Mouse (Mus musculus): ENCODE measurements around the gene Vac14. TPM values are rescaled to one million over a fixed set of nuclear protein-coding genes. Genes with fewer than 3 reads are reported as not detected.

Vac14 gene
- polyA plus RNA-seq (2014; fragmentation: Nextera tagmentation; extraction: Ambion mirVana), result 17.7 and 21.1 TPM in 2 replicates

DNA sequence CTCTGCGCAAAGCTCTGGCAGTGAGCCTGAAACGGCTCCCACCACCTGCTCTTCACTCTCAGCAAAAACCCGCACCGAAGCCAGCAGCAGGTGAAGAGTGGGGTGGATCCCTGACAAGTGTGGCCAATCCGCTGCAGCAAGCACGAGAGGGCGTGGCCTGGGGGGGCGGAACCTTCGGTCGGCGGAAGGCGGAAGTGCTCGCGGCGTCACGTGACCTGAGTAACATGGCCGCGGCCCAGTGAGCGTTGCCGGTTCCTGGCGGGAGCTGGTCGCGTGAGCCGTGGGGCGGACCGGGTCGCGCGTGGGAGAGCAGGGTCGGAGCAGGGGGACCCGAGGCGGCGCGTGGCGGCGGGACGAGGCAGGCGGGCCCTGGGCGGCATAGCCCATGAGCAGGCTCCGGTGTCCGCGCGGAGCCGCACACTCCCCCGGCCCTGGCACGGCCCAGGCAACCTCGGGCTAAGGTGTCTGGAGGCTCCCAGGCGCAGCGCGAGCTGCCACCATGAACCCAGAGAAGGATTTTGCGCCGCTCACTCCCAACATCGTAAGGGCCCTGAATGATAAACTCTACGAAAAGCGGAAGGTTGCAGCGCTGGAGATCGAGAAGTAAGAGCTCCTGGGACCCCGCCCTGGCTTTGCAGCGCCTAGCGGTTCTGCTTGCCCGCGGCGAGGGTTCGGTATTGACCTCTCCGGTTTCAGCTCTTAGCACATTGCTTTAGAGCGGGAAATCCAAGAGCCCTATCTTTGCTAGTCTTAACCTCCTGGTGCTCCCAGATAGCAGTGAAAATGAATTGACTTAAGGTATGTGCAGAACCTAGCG lies at the start of gene Vac14:
Gene Vac14 (plus strand): TSS at position 195 of the 817 bp plus-strand sequence.
- 0% methylated on average over 26 of the region's 67 CpGs for WGBS
- H3K27ac ChIP-seq (replicated peaks; ENCODE audit: low read depth, low read length), result no peak within 1 kb of the TSS; the same call in 1 of the 2 replicates
- peak within 1 kb of the TSS; percentile 91 for H3K4me3 ChIP-seq (ENCODE audit: low read depth, low read length)
- no peaks in the 10 kb centered on the region for H3K27me3 ChIP-seq (replicated peaks; ENCODE audit: control insufficient read depth, insufficient read depth, low read length)
- DNase-seq (ENCODE audit: low spot score) (peak; percentile 98), ATAC-seq (ENCODE audit: low read depth) (peak; percentile 97)
- H3K36me3 ChIP-seq (ENCODE audit: control insufficient read depth, insufficient read depth, low read length), result no peaks in the 10 kb centered on the region
- H3K4me1 ChIP-seq (ENCODE audit: control insufficient read depth, insufficient read depth, low read length), result peaks cover 11% of the 10 kb centered on the region
- peak within 1 kb of the TSS; percentile 74 for H3K9ac ChIP-seq (ENCODE audit: low read depth, low read length)
- H3K4me2 ChIP-seq (ENCODE audit: low read depth, low read length), result peak within 1 kb of the TSS; percentile 75
- no peaks in the 10 kb centered on the region for H3K9me3 ChIP-seq (ENCODE audit: control insufficient read depth, low read length)

GRCm38 (mm10) chr8:110592641-110593040 lies 25.7 kb upstream of the Vac14 start:
- Histone ChIP-seq H3K4me1 (ENCODE audit: control insufficient read depth, insufficient read depth, low read length) (no peaks in the 10 kb centered on the region), H3K9ac (ENCODE audit: low read depth, low read length) (no peak overlapping the region), H3K27ac (replicated peaks; ENCODE audit: low read depth, low read length) (no peak overlapping the region), H3K36me3 (ENCODE audit: control insufficient read depth, insufficient read depth, low read length) (no peaks in the 10 kb centered on the region), H3K9me3 (ENCODE audit: control insufficient read depth, low read length) (no peaks in the 10 kb centered on the region), H3K27me3 (replicated peaks; ENCODE audit: control insufficient read depth, insufficient read depth, low read length) (no peaks in the 10 kb centered on the region), H3K4me2 (ENCODE audit: low read depth, low read length) (no peak overlapping the region), H3K4me3 (ENCODE audit: low read depth, low read length) (no peak overlapping the region)
- ATAC-seq (ENCODE audit: low read depth), result no peak
- WGBS, result 86% methylated on average over 9 of the region's 9 CpGs
- no peak for DNase-seq (ENCODE audit: low spot score)

DNA sequence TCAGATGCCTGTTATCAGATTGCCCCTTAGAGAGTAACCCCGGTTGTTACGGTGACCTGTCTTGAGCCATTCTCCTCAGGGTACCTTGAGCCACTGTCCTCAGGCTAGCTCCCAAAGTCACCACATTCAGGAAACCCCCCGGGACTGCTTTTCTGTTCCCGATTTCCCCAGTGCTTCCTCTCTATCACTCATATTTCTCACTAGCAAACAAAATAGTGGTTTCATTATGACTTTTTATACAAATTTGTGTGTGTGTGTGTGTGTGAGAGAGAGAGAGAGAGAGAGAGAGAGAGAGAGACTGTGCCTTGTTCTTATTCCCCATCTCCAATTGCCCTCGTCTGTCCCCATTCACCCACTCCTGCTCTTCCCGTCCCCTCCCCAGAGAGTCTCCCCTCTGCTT lies 24.2 kb upstream of the Vac14 start:
- no peak overlapping the region for H3K9ac ChIP-seq (ENCODE audit: low read depth, low read length)
- H3K4me2 ChIP-seq (ENCODE audit: low read depth, low read length), result no peak overlapping the region
- no peak overlapping the region for H3K4me3 ChIP-seq (ENCODE audit: low read depth, low read length)
- DNase-seq (ENCODE audit: low spot score) (no peak), ATAC-seq (ENCODE audit: low read depth) (no peak)
- H3K9me3 ChIP-seq (ENCODE audit: control insufficient read depth, low read length), result no peaks in the 10 kb centered on the region
- 73% methylated on average over 6 of the region's 6 CpGs for WGBS
- H3K36me3 ChIP-seq (ENCODE audit: control insufficient read depth, insufficient read depth, low read length), result no peaks in the 10 kb centered on the region
- H3K27ac ChIP-seq (replicated peaks; ENCODE audit: low read depth, low read length), result no peak overlapping the region
- H3K4me1 ChIP-seq (ENCODE audit: control insufficient read depth, insufficient read depth, low read length), result no peaks in the 10 kb centered on the region
- H3K27me3 ChIP-seq (replicated peaks; ENCODE audit: control insufficient read depth, insufficient read depth, low read length), result no peaks in the 10 kb centered on the region

DNA sequence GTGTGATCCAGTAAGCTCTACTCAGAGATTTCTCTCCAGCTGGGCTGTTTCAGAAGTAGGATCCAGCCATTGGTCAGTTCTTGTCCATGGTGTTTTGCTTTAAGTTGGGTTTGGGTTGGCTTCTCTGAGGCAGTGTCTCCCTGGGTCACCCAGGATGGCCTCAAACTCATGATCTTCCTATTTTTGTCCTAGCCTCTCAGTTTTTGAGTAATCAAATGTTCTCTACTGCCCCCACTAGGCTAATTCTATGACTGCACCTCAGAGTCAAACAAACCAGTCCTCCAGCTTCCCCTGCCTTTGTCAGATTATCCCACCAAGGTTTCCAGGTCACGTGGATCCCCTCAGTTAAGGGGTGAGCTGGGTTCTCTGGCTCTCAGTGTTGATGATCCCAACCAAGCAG lies 13.8 kb upstream of the Vac14 start:
- Histone ChIP-seq H3K9me3 (ENCODE audit: control insufficient read depth, low read length) (no peaks in the 10 kb centered on the region), H3K27ac (replicated peaks; ENCODE audit: low read depth, low read length) (no peak overlapping the region), H3K4me1 (ENCODE audit: control insufficient read depth, insufficient read depth, low read length) (no peaks in the 10 kb centered on the region), H3K4me2 (ENCODE audit: low read depth, low read length) (no peak overlapping the region), H3K27me3 (replicated peaks; ENCODE audit: control insufficient read depth, insufficient read depth, low read length) (no peaks in the 10 kb centered on the region), H3K36me3 (ENCODE audit: control insufficient read depth, insufficient read depth, low read length) (no peaks in the 10 kb centered on the region), H3K9ac (ENCODE audit: low read depth, low read length) (no peak overlapping the region), H3K4me3 (ENCODE audit: low read depth, low read length) (no peak overlapping the region)
- ATAC-seq (ENCODE audit: low read depth) (no peak), DNase-seq (ENCODE audit: low spot score) (peak; percentile 30)
- WGBS, result 4% methylated on average over 1 of the region's 1 CpGs

GRCm38 (mm10) chr8:110605401-110606015 lies 12.9 kb upstream of the Vac14 start:
- H3K36me3 ChIP-seq (ENCODE audit: control insufficient read depth, insufficient read depth, low read length), result no peaks in the 10 kb centered on the region
- no peak overlapping the region for H3K27ac ChIP-seq (replicated peaks; ENCODE audit: low read depth, low read length)
- DNase-seq (ENCODE audit: low spot score) (no peak), ATAC-seq (ENCODE audit: low read depth) (no peak)
- no peaks in the 10 kb centered on the region for H3K9me3 ChIP-seq (ENCODE audit: control insufficient read depth, low read length)
- 56% methylated on average over 6 of the region's 6 CpGs for WGBS
- no peaks in the 10 kb centered on the region for H3K27me3 ChIP-seq (replicated peaks; ENCODE audit: control insufficient read depth, insufficient read depth, low read length)
- H3K4me3 ChIP-seq (ENCODE audit: low read depth, low read length), result no peak overlapping the region
- no peak overlapping the region for H3K9ac ChIP-seq (ENCODE audit: low read depth, low read length)
- no peak overlapping the region for H3K4me2 ChIP-seq (ENCODE audit: low read depth, low read length)
- H3K4me1 ChIP-seq (ENCODE audit: control insufficient read depth, insufficient read depth, low read length), result no peaks in the 10 kb centered on the region

DNA sequence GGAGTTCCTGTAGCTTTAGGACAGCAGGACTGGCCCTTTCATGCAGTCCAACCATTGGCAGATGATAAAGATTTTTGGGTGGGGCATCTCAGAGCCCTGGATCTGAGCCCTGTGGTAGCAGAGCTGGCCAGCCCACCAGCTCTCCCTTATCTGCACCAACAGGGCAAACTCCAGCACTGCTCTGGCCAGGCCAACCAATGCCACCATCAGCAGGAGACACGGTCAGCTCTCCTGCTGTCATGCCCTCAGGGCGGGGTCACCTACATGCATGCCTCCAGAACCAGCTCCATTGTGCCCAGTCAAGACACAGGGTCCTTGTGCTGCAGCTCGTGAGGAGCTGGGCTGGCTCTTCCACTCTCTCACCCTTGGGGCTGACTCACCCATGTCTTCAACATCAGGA lies 2.7 kb upstream of the Vac14 start:
- 75% methylated on average over 3 of the region's 3 CpGs for WGBS
- no peaks in the 10 kb centered on the region for H3K9me3 ChIP-seq (ENCODE audit: control insufficient read depth, low read length)
- no peak overlapping the region for H3K27ac ChIP-seq (replicated peaks; ENCODE audit: low read depth, low read length)
- no peak for ATAC-seq (ENCODE audit: low read depth)
- no peak overlapping the region for H3K9ac ChIP-seq (ENCODE audit: low read depth, low read length)
- no peaks in the 10 kb centered on the region for H3K36me3 ChIP-seq (ENCODE audit: control insufficient read depth, insufficient read depth, low read length)
- H3K27me3 ChIP-seq (replicated peaks; ENCODE audit: control insufficient read depth, insufficient read depth, low read length), result no peaks in the 10 kb centered on the region
- H3K4me1 ChIP-seq (ENCODE audit: control insufficient read depth, insufficient read depth, low read length), result peaks cover 11% of the 10 kb centered on the region
- H3K4me3 ChIP-seq (ENCODE audit: low read depth, low read length), result no peak overlapping the region
- no peak for DNase-seq (ENCODE audit: low spot score)
- H3K4me2 ChIP-seq (ENCODE audit: low read depth, low read length), result no peak overlapping the region

- H3K4me1 ChIP-seq (ENCODE audit: control insufficient read depth, insufficient read depth, low read length), result peaks cover 11% of the 10 kb centered on the region
- H3K4me3 ChIP-seq (ENCODE audit: low read depth, low read length), result peak overlapping the region; percentile 91
- 0 out of 2 replicates have a peak overlapping the region, but pooled peaks have one; percentile 19 for H3K9ac ChIP-seq (ENCODE audit: low read depth, low read length)
- peak; percentile 5; the same call in 1 of the 2 replicates for ATAC-seq (ENCODE audit: low read depth)
- no peaks in the 10 kb centered on the region for H3K27me3 ChIP-seq (replicated peaks; ENCODE audit: control insufficient read depth, insufficient read depth, low read length)
- peak overlapping the region; percentile 75 for H3K4me2 ChIP-seq (ENCODE audit: low read depth, low read length)
- H3K27ac ChIP-seq (replicated peaks; ENCODE audit: low read depth, low read length), result no peak overlapping the region
- no peak for DNase-seq (ENCODE audit: low spot score)
- H3K36me3 ChIP-seq (ENCODE audit: control insufficient read depth, insufficient read depth, low read length), result no peaks in the 10 kb centered on the region
- no peaks in the 10 kb centered on the region for H3K9me3 ChIP-seq (ENCODE audit: control insufficient read depth, low read length)
- 21% methylated on average over 14 of the region's 14 CpGs for WGBS
Measured at GRCm38 (mm10) chr8:110617801-110618358, 505 bp upstream of the Vac14 start.

- H3K27me3 ChIP-seq (replicated peaks; ENCODE audit: control insufficient read depth, insufficient read depth, low read length), result no peaks in the 10 kb centered on the region
- WGBS, result 24% methylated on average over 8 of the region's 8 CpGs
- DNase-seq (ENCODE audit: low spot score) (no peak), ATAC-seq (ENCODE audit: low read depth) (no peak)
- H3K4me2 ChIP-seq (ENCODE audit: low read depth, low read length), result peak overlapping the region; percentile 75
- H3K9me3 ChIP-seq (ENCODE audit: control insufficient read depth, low read length), result no peaks in the 10 kb centered on the region
- no peak overlapping the region for H3K27ac ChIP-seq (replicated peaks; ENCODE audit: low read depth, low read length)
- H3K9ac ChIP-seq (ENCODE audit: low read depth, low read length), result peak overlapping the region; percentile 74
- no peaks in the 10 kb centered on the region for H3K36me3 ChIP-seq (ENCODE audit: control insufficient read depth, insufficient read depth, low read length)
- H3K4me3 ChIP-seq (ENCODE audit: low read depth, low read length), result peak overlapping the region; percentile 91
- peaks cover 11% of the 10 kb centered on the region for H3K4me1 ChIP-seq (ENCODE audit: control insufficient read depth, insufficient read depth, low read length)
Measured at GRCm38 (mm10) chr8:110619208-110619574, 806 bp downstream of the Vac14 start.
